Mouse (Mus musculus): Measurements from ENCODE around the gene Nptx1. TPM values are rescaled to one million over a fixed set of nuclear protein-coding genes. Genes with fewer than 3 reads are reported as not detected.
A peak's percentile ranks its signal among the peaks of the same experiment; 100 is the strongest.

Nptx1 gene
- polyA plus RNA-seq (2015; fragmentation: Nextera tagmentation; extraction: Ambion mirVana) = 0.18 and 0.21 TPM in 2 replicates

- peak within 1 kb of the TSS; percentile 51; the same call in 1 of the 2 replicates for H3K9ac ChIP-seq (ENCODE audit: low read depth, low read length)
- peak within 1 kb of the TSS; percentile 98 for H3K4me2 ChIP-seq (ENCODE audit: low read length)
- no peak for TF ChIP-seq CTCF (IDR thresholded peaks at IDR 0.05; ENCODE audit: low read depth)
- no peak for ATAC-seq (replicated peaks; ENCODE audit: low FRiP score, low read depth)
- H3K36me3 ChIP-seq (ENCODE audit: insufficient read depth, low read length) = no peaks in the 10 kb centered on the region
- WGBS = under 1% methylated on average over 82 of the region's 90 CpGs
- no peak within 1 kb of the TSS for H3K27ac ChIP-seq
- H3K27me3 ChIP-seq (ENCODE audit: insufficient read depth, low read length) = peaks cover 57% of the 10 kb centered on the region
- peaks cover 28% of the 10 kb centered on the region for H3K4me1 ChIP-seq (replicated peaks; ENCODE audit: insufficient read depth, low read length)
- H3K4me3 ChIP-seq (replicated peaks; ENCODE audit: low read depth, low read length) = peak within 1 kb of the TSS; percentile 54
- no peak for DNase-seq (ENCODE audit: low spot score)
- H3K9me3 ChIP-seq (replicated peaks; ENCODE audit: low read length) = no peaks in the 10 kb centered on the region
Measured at GRCm38 (mm10) chr11:119547183-119547921, at the start of gene Nptx1. Gene Nptx1 (minus strand): TSS chr11:119547753.

- Histone ChIP-seq H3K36me3 (ENCODE audit: insufficient read depth, low read length) (no peaks in the 10 kb centered on the region), H3K27ac (no peak overlapping the region), H3K9ac (ENCODE audit: low read depth, low read length) (no peak overlapping the region), H3K27me3 (ENCODE audit: insufficient read depth, low read length) (0 out of 2 replicates have a peak, but pooled peaks cover 4% of the 10 kb centered on the region), H3K9me3 (replicated peaks; ENCODE audit: low read length) (no peaks in the 10 kb centered on the region), H3K4me3 (replicated peaks; ENCODE audit: low read depth, low read length) (no peak overlapping the region), H3K4me2 (ENCODE audit: low read length) (no peak overlapping the region), H3K4me1 (replicated peaks; ENCODE audit: insufficient read depth, low read length) (no peaks in the 10 kb centered on the region)
- no peak for DNase-seq (ENCODE audit: low spot score)
- TF ChIP-seq CTCF (IDR thresholded peaks at IDR 0.05; ENCODE audit: low read depth) = no peak
- no peak for ATAC-seq (replicated peaks; ENCODE audit: low FRiP score, low read depth)
- 30% methylated on average over 3 of the region's 3 CpGs for WGBS
Measured at GRCm38 (mm10) chr11:119593966-119594365, 46.4 kb upstream of the Nptx1 start.

GRCm38 (mm10) chr11:119589242-119589641 lies 41.7 kb upstream of the Nptx1 start:
- Histone ChIP-seq H3K4me3 (replicated peaks; ENCODE audit: low read depth, low read length) (no peak overlapping the region), H3K4me2 (ENCODE audit: low read length) (no peak overlapping the region), H3K9ac (ENCODE audit: low read depth, low read length) (no peak overlapping the region), H3K27ac (no peak overlapping the region), H3K36me3 (ENCODE audit: insufficient read depth, low read length) (no peaks in the 10 kb centered on the region), H3K4me1 (replicated peaks; ENCODE audit: insufficient read depth, low read length) (no peaks in the 10 kb centered on the region), H3K9me3 (replicated peaks; ENCODE audit: low read length) (no peaks in the 10 kb centered on the region), H3K27me3 (ENCODE audit: insufficient read depth, low read length) (0 out of 2 replicates have a peak, but pooled peaks cover 4% of the 10 kb centered on the region)
- TF ChIP-seq CTCF (IDR thresholded peaks at IDR 0.05; ENCODE audit: low read depth) = no peak
- WGBS = 86% methylated on average over 7 of the region's 7 CpGs
- ATAC-seq (replicated peaks; ENCODE audit: low FRiP score, low read depth) = no peak
- no peak for DNase-seq (ENCODE audit: low spot score)

DNA sequence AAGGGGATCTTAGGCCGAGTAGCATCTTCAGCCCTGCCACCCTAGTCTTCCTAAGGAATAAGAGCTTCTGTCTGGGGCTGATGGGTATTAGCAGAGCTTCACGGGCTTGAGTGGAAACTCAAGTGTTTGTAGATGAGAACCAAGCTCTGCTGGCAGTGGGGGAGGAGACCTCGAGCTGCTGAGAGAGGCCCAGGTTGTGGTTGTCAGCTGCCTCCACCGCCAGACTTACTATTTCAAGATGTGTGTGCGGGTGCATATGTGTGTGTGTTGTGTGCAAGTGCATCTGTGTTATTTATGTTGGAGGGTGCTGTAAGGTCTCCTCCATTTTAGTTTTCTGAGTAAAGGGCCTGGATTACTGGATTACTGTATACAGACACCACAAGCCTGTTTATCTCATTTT lies 39.6 kb upstream of the Nptx1 start:
- WGBS = 34% methylated on average over 5 of the region's 5 CpGs
- no peaks in the 10 kb centered on the region for H3K27me3 ChIP-seq (ENCODE audit: insufficient read depth, low read length)

DNA sequence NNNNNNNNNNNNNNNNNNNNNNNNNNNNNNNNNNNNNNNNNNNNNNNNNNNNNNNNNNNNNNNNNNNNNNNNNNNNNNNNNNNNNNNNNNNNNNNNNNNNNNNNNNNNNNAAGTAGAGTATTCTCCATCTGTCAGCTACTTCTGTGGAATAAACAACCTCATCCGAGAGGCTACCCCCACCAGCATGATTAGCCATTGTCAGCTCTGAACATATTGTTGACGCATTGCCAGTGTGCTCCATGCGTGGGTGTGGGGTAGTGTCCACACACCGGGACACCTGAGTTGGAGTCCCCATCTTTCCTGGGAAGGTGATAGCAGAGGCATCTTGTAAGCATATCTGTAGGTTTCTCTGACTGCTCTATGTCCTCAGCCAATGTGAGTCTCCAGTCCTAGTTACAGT lies 39.0 kb upstream of the Nptx1 start:
- 53% methylated on average over 4 of the region's 4 CpGs for WGBS
- DNase-seq (ENCODE audit: low spot score) (no peak), ATAC-seq (replicated peaks; ENCODE audit: low FRiP score, low read depth) (no peak)
- no peak overlapping the region for H3K9ac ChIP-seq (ENCODE audit: low read depth, low read length)
- no peak for TF ChIP-seq CTCF (IDR thresholded peaks at IDR 0.05; ENCODE audit: low read depth)
- H3K4me3 ChIP-seq (replicated peaks; ENCODE audit: low read depth, low read length) = no peak overlapping the region
- H3K27me3 ChIP-seq (ENCODE audit: insufficient read depth, low read length) = no peaks in the 10 kb centered on the region
- no peaks in the 10 kb centered on the region for H3K9me3 ChIP-seq (replicated peaks; ENCODE audit: low read length)
- no peaks in the 10 kb centered on the region for H3K36me3 ChIP-seq (ENCODE audit: insufficient read depth, low read length)
- no peak overlapping the region for H3K27ac ChIP-seq
- no peak overlapping the region for H3K4me2 ChIP-seq (ENCODE audit: low read length)
- H3K4me1 ChIP-seq (replicated peaks; ENCODE audit: insufficient read depth, low read length) = no peaks in the 10 kb centered on the region

More for the DNA sequence above, 39.6 kb upstream of the Nptx1 start:
- no peaks in the 10 kb centered on the region for H3K9me3 ChIP-seq (replicated peaks; ENCODE audit: low read length)
- no peak overlapping the region for H3K27ac ChIP-seq
- H3K4me3 ChIP-seq (replicated peaks; ENCODE audit: low read depth, low read length) = no peak overlapping the region
- no peak for TF ChIP-seq CTCF (IDR thresholded peaks at IDR 0.05; ENCODE audit: low read depth)
- DNase-seq (ENCODE audit: low spot score) (no peak), ATAC-seq (replicated peaks; ENCODE audit: low FRiP score, low read depth) (no peak)
- no peak overlapping the region for H3K4me2 ChIP-seq (ENCODE audit: low read length)
- H3K9ac ChIP-seq (ENCODE audit: low read depth, low read length) = no peak overlapping the region
- no peaks in the 10 kb centered on the region for H3K4me1 ChIP-seq (replicated peaks; ENCODE audit: insufficient read depth, low read length)
- H3K36me3 ChIP-seq (ENCODE audit: insufficient read depth, low read length) = no peaks in the 10 kb centered on the region

DNA sequence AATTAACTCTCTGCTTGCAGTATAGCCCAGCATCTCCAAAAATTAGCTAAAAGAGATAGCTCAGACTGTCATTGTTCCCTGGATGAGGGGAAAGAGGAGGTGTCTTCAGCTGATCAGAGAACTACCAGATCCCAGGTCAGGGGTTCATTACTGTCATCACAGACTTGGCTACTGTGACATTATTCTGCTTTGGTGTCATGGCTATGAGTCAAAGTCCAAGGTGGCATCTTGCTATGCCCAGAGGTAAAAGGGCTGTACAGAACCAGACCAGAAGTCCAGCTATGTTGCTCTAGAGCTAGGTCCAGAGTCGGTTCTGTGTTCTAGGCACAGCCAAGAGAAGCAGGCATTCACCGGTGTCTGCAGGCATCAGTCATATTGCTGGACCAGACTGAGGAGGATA lies 30.2 kb upstream of the Nptx1 start:
- Histone ChIP-seq H3K9ac (ENCODE audit: low read depth, low read length) (no peak overlapping the region), H3K9me3 (replicated peaks; ENCODE audit: low read length) (no peaks in the 10 kb centered on the region), H3K4me2 (ENCODE audit: low read length) (no peak overlapping the region), H3K4me3 (replicated peaks; ENCODE audit: low read depth, low read length) (no peak overlapping the region), H3K4me1 (replicated peaks; ENCODE audit: insufficient read depth, low read length) (no peaks in the 10 kb centered on the region), H3K36me3 (ENCODE audit: insufficient read depth, low read length) (no peaks in the 10 kb centered on the region), H3K27me3 (ENCODE audit: insufficient read depth, low read length) (no peaks in the 10 kb centered on the region), H3K27ac (no peak overlapping the region)
- DNase-seq (ENCODE audit: low spot score) (no peak), ATAC-seq (replicated peaks; ENCODE audit: low FRiP score, low read depth) (no peak)
- TF ChIP-seq CTCF (IDR thresholded peaks at IDR 0.05; ENCODE audit: low read depth) = no peak
- 92% methylated on average over 2 of the region's 2 CpGs for WGBS

Data from kidney, postnatal 0 days (tissue).